Mouse (Mus musculus): ENCODE data around the gene Pla1a. TPM values are rescaled to one million over a fixed set of nuclear protein-coding genes. Genes with fewer than 3 reads are reported as not detected.

Gene Pla1a
- polyA plus RNA-seq (2015; fragmentation: Illumina TruSeq; extraction: RNeasy Lipid Tissue Mini Kit (QIAGEN cat#74804); ENCODE audit: low read depth, low replicate concordance) = 2.7 TPM

DNA sequence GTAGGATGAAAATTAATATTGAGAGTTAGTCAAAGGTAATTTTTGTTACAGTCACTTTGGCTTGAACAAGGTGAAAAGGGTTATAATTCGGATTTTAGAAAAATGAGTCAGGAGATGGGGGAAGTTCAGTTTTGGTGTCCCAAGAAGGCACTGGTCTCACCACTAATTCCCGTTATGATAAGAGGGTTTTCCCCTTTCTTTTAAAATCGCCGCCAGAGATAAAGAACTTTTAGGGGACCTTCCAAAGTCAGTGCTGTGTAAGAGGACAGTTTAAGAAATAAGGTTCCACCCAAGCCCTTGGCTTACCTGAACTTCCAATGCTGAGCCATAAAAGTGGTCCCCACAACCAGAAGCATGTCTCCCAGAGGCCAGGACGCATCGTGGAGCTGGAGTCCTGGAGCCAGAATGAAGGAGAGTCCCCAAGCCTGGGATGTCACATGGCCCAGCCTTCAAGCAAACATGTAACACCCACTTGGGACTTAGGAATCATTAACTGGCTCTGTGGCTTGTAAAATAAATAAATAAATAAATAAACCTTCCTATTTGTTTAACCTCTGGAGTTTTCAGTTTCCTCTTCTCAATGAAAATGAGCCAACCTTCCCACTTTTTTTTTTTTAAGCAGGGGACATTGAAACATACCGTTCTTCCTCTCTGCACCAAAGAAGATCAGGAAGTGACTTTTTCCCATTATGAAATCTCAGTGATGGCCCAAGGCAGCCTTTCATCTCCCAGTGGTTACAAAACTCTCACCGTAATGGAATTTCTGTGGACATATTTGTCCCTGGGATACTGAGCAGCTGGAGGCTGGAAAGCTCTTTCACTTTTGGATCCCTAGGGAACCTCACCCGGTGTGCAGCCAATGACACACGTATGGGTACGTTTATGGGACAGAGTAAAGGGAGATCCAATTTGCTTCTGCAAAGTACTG lies at the start of gene Pla1a:
Gene Pla1a, minus strand, starts transcription at position 648 of the 928 bp plus-strand sequence.

GRCm38 (mm10) chr16:38455511-38456418 lies 22.8 kb upstream of the Pla1a start, which contains the start of gene Cd80:
Gene Cd80 (plus strand): TSS chr16:38455561.

DNA sequence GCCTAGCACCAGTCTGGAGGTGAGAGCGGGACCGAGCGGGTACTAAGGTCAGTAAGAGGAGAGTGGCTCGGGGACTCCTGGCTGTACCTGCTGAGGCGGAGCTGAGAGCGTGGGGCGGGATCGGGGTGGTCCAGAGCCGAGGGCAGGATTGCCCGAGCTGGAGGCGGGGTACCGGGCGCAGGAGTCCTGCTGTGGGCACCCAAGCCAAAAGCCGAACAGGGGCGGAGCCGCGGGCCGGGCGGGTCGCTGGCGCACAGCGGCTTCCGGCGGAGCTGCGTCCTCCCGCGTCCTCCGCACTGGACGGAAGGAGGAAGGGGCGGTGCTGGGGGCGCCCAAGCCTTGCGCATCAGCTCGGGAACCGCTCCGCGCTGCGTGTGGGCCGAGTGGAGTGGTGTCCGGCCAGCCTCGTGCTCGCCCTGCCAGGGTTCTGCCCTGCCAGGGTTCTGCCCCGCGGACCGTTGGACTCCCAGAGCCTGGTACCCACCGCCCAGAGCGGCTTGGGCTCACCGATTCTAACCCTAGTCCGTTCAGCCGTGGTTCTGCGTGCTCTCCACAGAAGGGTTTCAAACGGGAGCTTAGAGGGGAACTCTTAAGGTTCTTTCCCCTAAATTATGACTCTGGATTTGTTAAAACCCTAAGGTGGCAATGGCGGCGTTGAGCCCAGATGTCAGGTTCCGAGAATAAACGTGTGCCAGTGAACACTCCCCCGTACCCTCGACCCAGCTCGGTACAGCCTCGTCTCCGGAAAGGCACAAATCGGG lies 19.7 kb upstream of the Pla1a start, which contains the start of gene Adprh:
Gene Adprh, minus strand, starts transcription at position 262 of the 761 bp plus-strand sequence.

DNA sequence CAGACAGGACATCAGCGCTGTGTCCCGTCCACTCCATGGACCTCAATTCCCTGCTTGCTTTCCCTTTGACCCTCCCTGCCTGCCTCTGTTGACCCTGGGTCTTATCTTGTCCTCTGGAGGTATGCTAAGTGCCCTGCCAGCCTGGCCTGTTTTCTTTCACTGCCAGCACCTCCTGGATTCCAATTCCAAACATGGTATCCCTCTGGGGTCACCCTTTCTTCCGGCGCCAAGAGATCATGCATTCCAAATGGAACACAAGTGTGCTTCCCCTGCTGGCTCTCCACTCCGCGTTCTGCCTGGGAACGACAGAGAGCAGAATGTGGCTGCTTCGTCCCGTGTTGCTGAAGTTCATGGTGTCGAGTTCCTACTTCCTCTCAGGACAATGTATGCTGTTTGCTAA lies 71.0 kb downstream of the Pla1a start, which contains the start of gene Popdc2:
Gene Popdc2, plus strand, starts transcription at position 277 of the 400 bp plus-strand sequence.

DNA sequence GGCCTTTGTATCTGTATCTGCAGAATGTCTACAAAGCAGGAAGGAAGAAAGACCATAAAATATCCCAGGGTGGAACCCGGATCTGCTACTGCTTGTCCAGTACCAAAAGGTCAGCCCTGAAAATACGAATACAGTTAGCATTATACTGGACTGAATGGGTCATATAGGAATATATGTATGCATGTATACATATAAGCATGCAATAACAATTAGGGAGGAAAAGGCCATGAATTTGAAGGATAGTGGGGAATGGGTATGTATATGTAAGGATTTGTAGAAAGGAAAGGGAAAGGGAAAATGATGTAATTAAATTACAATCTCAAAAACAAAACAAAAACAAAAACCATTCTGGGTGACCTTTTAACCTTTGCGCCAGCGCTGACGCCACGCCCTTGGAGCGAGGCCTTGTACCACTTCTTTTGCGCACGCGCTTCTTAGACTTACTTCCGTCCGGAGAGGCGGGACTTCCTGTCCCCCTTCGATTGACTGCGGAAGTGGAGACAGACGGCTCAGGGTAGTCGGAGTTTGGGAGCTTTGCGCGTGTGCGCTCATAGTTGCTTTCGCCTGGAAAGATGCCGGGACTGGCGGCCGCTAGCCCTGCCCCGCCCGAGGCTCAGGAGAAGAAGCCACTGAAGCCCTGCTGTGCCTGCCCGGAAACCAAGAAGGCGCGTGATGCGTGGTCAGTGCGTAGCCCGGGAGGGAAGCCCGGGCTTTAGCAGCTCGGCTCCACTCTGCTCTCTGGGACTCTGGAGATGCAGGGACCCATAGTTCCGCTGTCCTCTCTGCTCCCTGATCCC lies 86.2 kb downstream of the Pla1a start, which contains the start of the genes Cox17 and Gm21987:
Gene Cox17, plus strand, starts transcription at position 463 of the 797 bp plus-strand sequence.
Gene Gm21987, plus strand, starts transcription at position 512 of the 797 bp plus-strand sequence.

Other genes with a start within 250 kb of the Pla1a start
- gene Nr1i2, start 138.3 kb downstream of the Pla1a start, polyA plus RNA-seq (2015; fragmentation: Illumina TruSeq; extraction: RNeasy Lipid Tissue Mini Kit (QIAGEN cat#74804); ENCODE audit: low read depth, low replicate concordance) = not detected
- gene Maats1, start 91.0 kb downstream of the Pla1a start, polyA plus RNA-seq (2015; fragmentation: Illumina TruSeq; extraction: RNeasy Lipid Tissue Mini Kit (QIAGEN cat#74804); ENCODE audit: low read depth, low replicate concordance) = 1.4 TPM
- gene Cox17, start 86.2 kb downstream of the Pla1a start, polyA plus RNA-seq (2015; fragmentation: Illumina TruSeq; extraction: RNeasy Lipid Tissue Mini Kit (QIAGEN cat#74804); ENCODE audit: low read depth, low replicate concordance) = 300 TPM
- gene Gm21987, start 86.1 kb downstream of the Pla1a start, polyA plus RNA-seq (2015; fragmentation: Illumina TruSeq; extraction: RNeasy Lipid Tissue Mini Kit (QIAGEN cat#74804); ENCODE audit: low read depth, low replicate concordance) = not detected
- gene Popdc2, start 70.9 kb downstream of the Pla1a start, polyA plus RNA-seq (2015; fragmentation: Illumina TruSeq; extraction: RNeasy Lipid Tissue Mini Kit (QIAGEN cat#74804); ENCODE audit: low read depth, low replicate concordance) = 0.42 TPM
- gene Adprh, start 19.6 kb upstream of the Pla1a start, polyA plus RNA-seq (2015; fragmentation: Illumina TruSeq; extraction: RNeasy Lipid Tissue Mini Kit (QIAGEN cat#74804); ENCODE audit: low read depth, low replicate concordance) = 71.9 TPM
- 0.61 TPM for gene Cd80, start 22.4 kb upstream of the Pla1a start, polyA plus RNA-seq (2015; fragmentation: Illumina TruSeq; extraction: RNeasy Lipid Tissue Mini Kit (QIAGEN cat#74804); ENCODE audit: low read depth, low replicate concordance)
- 27.7 TPM for gene Timmdc1, start 89.5 kb upstream of the Pla1a start, polyA plus RNA-seq (2015; fragmentation: Illumina TruSeq; extraction: RNeasy Lipid Tissue Mini Kit (QIAGEN cat#74804); ENCODE audit: low read depth, low replicate concordance)
- gene Poglut1, start 117.1 kb upstream of the Pla1a start, polyA plus RNA-seq (2015; fragmentation: Illumina TruSeq; extraction: RNeasy Lipid Tissue Mini Kit (QIAGEN cat#74804); ENCODE audit: low read depth, low replicate concordance) = 57.1 TPM
- 15.3 TPM for gene Tmem39a, start 125.6 kb upstream of the Pla1a start, polyA plus RNA-seq (2015; fragmentation: Illumina TruSeq; extraction: RNeasy Lipid Tissue Mini Kit (QIAGEN cat#74804); ENCODE audit: low read depth, low replicate concordance)

Measured in brain, adult 10 weeks (tissue).